Mouse (Mus musculus) intestine, postnatal 0 days (tissue): Measurements from ENCODE around the gene Upk3bl. TPM values are rescaled to one million over a fixed set of nuclear protein-coding genes. Genes with fewer than 3 reads are reported as not detected.

Experiments used
- ATAC-seq: fragments of 200-750 bp; cut with Nextera tagmentation; 2 replicates; pipeline ENCODE4 v1.8.0; 2017; ENCODE audit warnings: mild to moderate bottlenecking, moderate TSS enrichment, moderate library complexity
- H3K27ac ChIP-seq: fragments of 300-500 bp; sonication (generic); 2 replicates; pipeline ENCODE4 v1.5.1; 2014; ENCODE audit warnings: mild to moderate bottlenecking, low read depth, low read length, moderate library complexity
- H3K27me3 ChIP-seq: fragments of 300-500 bp; sonication (generic); replicated peaks from 2 replicates; pipeline ENCODE4 v1.6.1; 2014; ENCODE audit warnings: low read length, mixed read lengths; ENCODE audit not compliant: control insufficient read depth, insufficient read depth
- H3K36me3 ChIP-seq: fragments of 300-500 bp; sonication (generic); 2 replicates; pipeline ENCODE4 v1.6.1; 2014; ENCODE audit warnings: mild to moderate bottlenecking, moderate library complexity; ENCODE audit not compliant: control insufficient read depth, insufficient read depth
- H3K4me1 ChIP-seq: fragments of 300-500 bp; sonication (generic); replicated peaks from 2 replicates; pipeline ENCODE4 v1.6.1; 2014; ENCODE audit warnings: antibody characterized with exemption, low read length, mixed read lengths; ENCODE audit not compliant: control insufficient read depth, insufficient read depth
- H3K4me2 ChIP-seq: fragments of 300-500 bp; sonication (generic); replicated peaks from 2 replicates; pipeline ENCODE4 v1.6.1; 2014; ENCODE audit warnings: low read depth, mild to moderate bottlenecking, moderate library complexity
- H3K4me3 ChIP-seq: fragments of 300-500 bp; sonication (generic); 2 replicates; pipeline ENCODE4 v1.5.1; 2014; ENCODE audit warnings: low read depth, low read length
- H3K9ac ChIP-seq: fragments of 300-500 bp; sonication (generic); 2 replicates; pipeline ENCODE4 v1.6.1; 2014; ENCODE audit warnings: mild to moderate bottlenecking, low read depth, low read length
- H3K9me3 ChIP-seq: fragments of 300-500 bp; sonication (generic); 2 replicates; pipeline ENCODE4 v1.6.1; 2016; ENCODE audit warnings: mixed run types; ENCODE audit not compliant: control insufficient read depth
- CTCF ChIP-seq: sonication (generic); IDR thresholded peaks from 2 replicates; pipeline ENCODE4 v1.5.1; 2016; ENCODE audit warnings: low read depth, mild to moderate bottlenecking, control low read depth, antibody characterized with exemption, moderate library complexity
- WGBS: fragments of 180-500 bp; shearing (Covaris S2); extraction: QIAGEN DNeasy Blood & Tissue Kit; methylation state at CpG from one replicate; pipeline ENCODE4 v1.1.7; 2014; 5-methylcytosine and 5-hydroxymethylcytosine counted together
- polyA plus RNA-seq: library from polyadenylated mRNA; unstranded; fragments of >200 nt; fragmentation: Nextera tagmentation; extraction: Ambion mirVana; gene quantifications from 2 replicates; pipeline ENCODE4 v1.2.1, GENCODE M21; 2015

Gene Upk3bl
- polyA plus RNA-seq, 1 experiment from 2014 or later = not detected

DNA sequence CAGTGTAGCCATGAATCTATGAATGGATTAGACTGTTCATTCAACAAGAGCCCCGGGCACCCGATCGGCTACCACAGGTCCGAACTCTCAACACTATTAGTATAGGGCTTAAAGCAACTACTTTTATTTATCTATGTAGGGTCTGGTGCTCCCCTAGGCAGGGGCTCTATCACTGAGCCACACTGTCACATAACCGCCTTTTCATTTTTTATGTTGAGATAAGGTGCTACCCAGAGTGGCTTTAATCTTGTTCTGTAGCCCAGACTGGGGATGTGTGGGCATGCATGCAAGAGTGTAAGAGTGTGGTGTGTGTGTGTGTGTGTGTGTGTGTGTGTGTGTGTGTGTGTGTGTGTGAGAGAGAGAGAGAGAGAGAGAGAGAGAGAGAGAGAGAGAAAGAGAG lies 23.8 kb downstream of the Upk3bl start:
- WGBS = 92% methylated on average over 5 of the region's 5 CpGs
- Histone ChIP-seq H3K4me3 (no peak overlapping the region), H3K9me3 (no peaks in the 10 kb centered on the region), H3K4me2 (no peak overlapping the region), H3K9ac (no peak overlapping the region), H3K4me1 (no peaks in the 10 kb centered on the region), H3K27me3 (no peaks in the 10 kb centered on the region), H3K27ac (no peak overlapping the region), H3K36me3 (no peaks in the 10 kb centered on the region)
- ATAC-seq = no peak
- no peak for TF ChIP-seq CTCF

DNA sequence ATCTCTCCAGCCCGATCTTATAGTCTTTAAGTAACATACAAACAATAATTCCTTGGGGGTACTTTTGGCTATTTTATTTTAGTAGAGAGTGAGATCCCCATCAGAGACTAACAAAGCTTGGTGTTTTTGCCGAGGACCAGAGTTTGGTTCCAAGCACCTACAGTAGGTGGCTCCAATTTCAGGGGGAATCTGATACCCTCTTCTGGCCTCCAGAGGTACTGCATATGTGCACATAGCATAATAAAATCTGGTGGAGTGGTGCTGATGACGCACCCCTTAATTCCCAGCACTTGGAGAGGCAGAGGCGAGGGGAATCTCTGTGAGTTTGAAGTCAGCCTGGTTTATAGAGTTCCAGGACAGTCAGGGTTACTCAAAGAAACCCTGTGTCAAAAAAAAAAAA lies 28.1 kb downstream of the Upk3bl start:
- Histone ChIP-seq H3K27me3 (no peaks in the 10 kb centered on the region), H3K4me1 (peaks cover 7% of the 10 kb centered on the region), H3K36me3 (no peaks in the 10 kb centered on the region), H3K4me3 (no peak overlapping the region), H3K9ac (no peak overlapping the region), H3K4me2 (no peak overlapping the region), H3K27ac (no peak overlapping the region), H3K9me3 (no peaks in the 10 kb centered on the region)
- TF ChIP-seq CTCF = peak; percentile 51
- ATAC-seq = no peak
- 84% methylated on average over 4 of the region's 4 CpGs for WGBS

DNA sequence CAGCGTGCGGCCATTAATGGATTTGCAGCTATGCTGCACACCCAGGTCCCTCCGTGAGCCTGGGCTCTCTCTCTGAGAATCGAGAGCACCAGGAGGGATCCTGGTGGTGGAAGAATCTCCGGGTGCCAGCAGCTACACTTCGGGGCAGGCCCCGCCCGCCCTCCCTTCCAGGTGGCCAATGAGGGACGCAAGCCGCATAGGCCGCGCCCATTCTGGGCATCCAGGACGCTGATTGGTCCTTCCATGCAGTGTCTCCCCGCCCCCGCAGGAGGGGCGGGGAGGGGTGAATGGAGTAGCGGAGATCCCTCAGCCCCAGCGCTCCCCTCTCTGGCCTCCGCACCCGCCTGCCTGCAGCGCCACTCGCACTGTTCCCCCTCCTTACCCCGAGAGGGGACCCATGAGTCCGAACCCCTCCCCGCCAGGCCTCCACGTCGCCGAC lies 29.4 kb downstream of the Upk3bl start, which contains the start of gene Rasa4:
Gene Rasa4, plus strand, starts transcription at position 248 of the 439 bp plus-strand sequence.
- Histone ChIP-seq H3K4me1 (peaks cover 7% of the 10 kb centered on the region), H3K9me3 (no peaks in the 10 kb centered on the region), H3K36me3 (no peaks in the 10 kb centered on the region), H3K4me3 (peak within 1 kb of the TSS; percentile 69), H3K9ac (peak within 1 kb of the TSS; percentile 44), H3K27me3 (no peaks in the 10 kb centered on the region), H3K4me2 (peak within 1 kb of the TSS; percentile 98), H3K27ac (peak within 1 kb of the TSS; percentile 17; the same call in 1 of the 2 replicates)
- WGBS = under 1% methylated on average over 28 of the region's 28 CpGs
- peak; percentile 91 for ATAC-seq
- peak; percentile 20 for TF ChIP-seq CTCF

DNA sequence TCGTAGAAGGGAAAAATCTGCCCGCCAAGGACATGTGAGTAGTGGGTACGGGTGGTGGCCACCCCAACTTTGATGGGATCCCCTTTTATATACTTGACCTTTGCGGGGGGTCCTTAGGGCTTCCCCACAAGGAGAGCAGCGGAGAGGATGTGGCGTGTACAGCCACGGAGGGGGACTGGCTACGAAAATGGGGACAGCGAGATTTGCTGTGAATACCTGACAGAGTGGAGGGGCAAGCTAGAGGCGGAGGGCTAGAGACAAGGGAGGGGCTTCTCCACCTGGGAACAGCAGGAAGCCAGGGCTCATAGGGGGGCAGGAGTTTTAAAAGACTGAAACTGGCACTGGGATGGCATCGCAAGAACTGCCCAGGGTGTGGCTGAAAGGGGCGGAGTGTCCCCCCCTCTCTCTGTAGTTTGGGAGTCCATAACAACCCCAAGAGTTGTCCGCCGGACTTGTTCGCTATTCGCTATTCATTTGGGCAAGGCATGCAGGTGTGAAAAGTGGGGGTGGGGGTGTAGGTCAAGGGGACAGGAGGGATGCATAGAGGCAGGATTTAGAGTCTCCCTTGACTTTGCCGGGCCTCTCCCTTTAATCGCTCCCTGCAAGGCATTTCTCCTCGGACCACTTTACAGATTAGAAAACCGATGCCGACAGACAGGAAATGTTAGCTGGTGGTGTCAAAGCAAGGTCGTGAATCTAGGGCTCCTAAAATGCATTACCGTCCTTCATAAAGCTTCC lies 30.0 kb downstream of the Upk3bl start:
- peak overlapping the region; percentile 44 for H3K9ac ChIP-seq
- H3K9me3 ChIP-seq = no peaks in the 10 kb centered on the region
- H3K4me1 ChIP-seq = peaks cover 7% of the 10 kb centered on the region
- H3K4me2 ChIP-seq = peak overlapping the region; percentile 98
- H3K27ac ChIP-seq = peak overlapping the region; percentile 17; the same call in 1 of the 2 replicates
- TF ChIP-seq CTCF = no peak; the same call in 1 of the 2 replicates
- ATAC-seq = peak; percentile 16
- WGBS = 2% methylated on average over 23 of the region's 23 CpGs
- no peaks in the 10 kb centered on the region for H3K27me3 ChIP-seq
- H3K4me3 ChIP-seq = peak overlapping the region; percentile 69
- no peaks in the 10 kb centered on the region for H3K36me3 ChIP-seq

DNA sequence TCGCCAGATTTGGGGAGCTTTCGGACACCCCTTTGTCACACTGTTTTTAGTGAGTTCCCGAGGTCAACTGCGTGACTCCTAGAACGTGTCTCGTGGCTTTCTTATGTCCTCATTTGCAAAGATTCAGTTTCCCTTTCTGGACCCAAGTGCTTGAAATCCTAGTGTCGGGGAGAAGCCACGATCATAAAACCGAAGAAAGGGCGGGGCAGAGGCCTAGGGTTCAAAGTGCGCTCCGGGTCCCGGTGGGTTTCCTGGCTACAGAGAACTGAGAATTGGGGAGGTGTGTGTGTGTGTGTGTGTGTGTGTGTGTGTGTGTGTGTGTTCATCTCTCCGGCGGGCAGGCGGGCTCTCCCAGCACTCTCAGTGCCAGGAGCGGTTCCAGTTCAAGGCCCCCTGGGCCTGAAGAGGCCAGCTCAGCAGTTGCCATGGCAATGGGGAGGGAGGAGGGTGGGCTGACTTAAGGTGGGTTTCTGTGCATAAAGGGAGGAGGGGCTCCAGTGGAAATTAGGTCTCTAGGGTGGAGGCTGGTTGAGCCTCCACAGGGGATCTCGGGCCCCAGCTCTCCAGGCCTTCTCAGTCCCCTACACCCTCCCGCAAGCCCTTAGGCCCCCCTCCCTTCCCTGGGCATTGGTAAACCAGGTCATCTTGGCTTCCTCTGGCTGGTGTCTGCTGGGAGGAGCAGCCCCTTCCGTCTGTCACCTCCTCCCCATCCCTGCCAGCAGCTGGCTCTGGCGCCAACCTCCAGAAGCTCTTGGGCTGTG lies 30.8 kb downstream of the Upk3bl start:
- peak overlapping the region; percentile 44 for H3K9ac ChIP-seq
- no peaks in the 10 kb centered on the region for H3K27me3 ChIP-seq
- no peaks in the 10 kb centered on the region for H3K9me3 ChIP-seq
- TF ChIP-seq CTCF = no peak
- peak overlapping the region; percentile 98 for H3K4me2 ChIP-seq
- ATAC-seq = peak; percentile 36; the same call in 1 of the 2 replicates
- H3K4me3 ChIP-seq = peak overlapping the region; percentile 69
- WGBS = 24% methylated on average over 21 of the region's 21 CpGs
- peaks cover 7% of the 10 kb centered on the region for H3K4me1 ChIP-seq
- H3K27ac ChIP-seq = no peak overlapping the region; the same call in 1 of the 2 replicates
- H3K36me3 ChIP-seq = no peaks in the 10 kb centered on the region

DNA sequence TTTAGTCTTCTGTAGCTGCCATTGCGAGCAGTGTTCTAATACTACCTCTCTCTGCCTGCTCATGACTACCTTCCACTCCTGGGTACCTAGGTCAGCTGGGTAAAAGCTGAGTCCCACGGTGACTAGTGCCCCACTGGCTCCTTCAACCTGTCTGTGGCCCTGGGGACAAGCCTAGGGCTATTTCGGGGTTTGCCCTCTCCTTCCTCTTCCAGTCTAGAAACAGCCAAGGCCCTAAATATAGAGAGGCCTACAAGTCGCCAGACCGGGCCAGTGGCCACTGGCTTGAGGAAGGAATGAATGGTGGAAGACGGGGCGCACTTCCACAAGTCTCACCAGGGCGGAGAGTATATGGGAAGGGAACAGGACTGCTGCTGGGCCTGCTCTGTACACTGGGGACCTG lies 32.0 kb downstream of the Upk3bl start:
- no peak overlapping the region for H3K9ac ChIP-seq
- H3K4me2 ChIP-seq = no peak overlapping the region
- peaks cover 10% of the 10 kb centered on the region; the same call in 1 of the 2 replicates for H3K36me3 ChIP-seq
- H3K27ac ChIP-seq = no peak overlapping the region
- no peaks in the 10 kb centered on the region for H3K9me3 ChIP-seq
- H3K27me3 ChIP-seq = no peaks in the 10 kb centered on the region
- no peak for TF ChIP-seq CTCF
- WGBS = 89% methylated on average over 8 of the region's 8 CpGs
- H3K4me3 ChIP-seq = no peak overlapping the region
- H3K4me1 ChIP-seq = peaks cover 7% of the 10 kb centered on the region
- no peak for ATAC-seq
